Mouse (Mus musculus) lung, adult 2 months (tissue): ENCODE data around the gene Acaa1a. TPM values are rescaled to one million over a fixed set of nuclear protein-coding genes. Genes with fewer than 3 reads are reported as not detected.

Experiments used
- DNase-seq: peaks from one replicate; pipeline ENCODE4 v3.0.0; 2022
- H3K4me1 ChIP-seq: fragments of 200-500 bp; 2 replicates; pipeline ENCODE4 v1.6.1; 2011; ENCODE audit warnings: low read length; ENCODE audit not compliant: control insufficient read depth, insufficient read depth
- H3K4me3 ChIP-seq: fragments of 200-500 bp; replicated peaks from 2 replicates; pipeline ENCODE3; 2011; ENCODE audit warnings: low read depth, mild to moderate bottlenecking, control low read depth, low read length; ENCODE audit errors: extremely low read depth
- CTCF ChIP-seq: fragments of 200-500 bp; IDR thresholded peaks from 2 replicates; pipeline ENCODE4 v1.5.1; 2011; ENCODE audit warnings: mild to moderate bottlenecking, low read length, control low read depth; ENCODE audit not compliant: insufficient read depth
- POLR2A ChIP-seq: fragments of 200-500 bp; IDR thresholded peaks from 2 replicates; pipeline ENCODE4 v1.6.1; 2011; ENCODE audit warnings: low read depth, mild to moderate bottlenecking, control low read depth, low read length, borderline replicate concordance; ENCODE audit errors: extremely low read depth
- WGBS: fragments of 180-500 bp; shearing (Covaris S2); methylation state at CpG from one replicate; pipeline ENCODE4 v1.1.7; 2018; 5-methylcytosine and 5-hydroxymethylcytosine counted together
- polyA plus RNA-seq: library from polyadenylated mRNA; depleted of rRNA; stranded (reverse); fragments of >200 nt; gene quantifications from 2 replicates; pipeline ENCODE4 v1.2.3, GENCODE M21; 2012

Gene Acaa1a
- polyA plus RNA-seq, 1 experiment: 216 TPM

- Histone ChIP-seq H3K4me3 (no peak overlapping the region), H3K4me1 (peaks cover 12% of the 10 kb centered on the region)
- no peak for DNase-seq
- 77% methylated on average over 4 of the region's 4 CpGs for WGBS
- TF ChIP-seq POLR2A: no peak
- TF ChIP-seq CTCF: no peak
These were observed 3.9 kb upstream of the Acaa1a start for GRCm38 (mm10) chr9:119335571-119335970.

GRCm38 (mm10) chr9:119337842-119338241 lies 1.6 kb upstream of the Acaa1a start:
- 89% methylated on average over 14 of the region's 14 CpGs for WGBS
- no peak overlapping the region for H3K4me3 ChIP-seq

GRCm38 (mm10) chr9:119338350-119338749 lies 1.1 kb upstream of the Acaa1a start:
- 89% methylated on average over 3 of the region's 3 CpGs for WGBS
- DNase-seq: no peak
- no peak overlapping the region for H3K4me3 ChIP-seq
- TF ChIP-seq CTCF: no peak
- no peak for TF ChIP-seq POLR2A
- H3K4me1 ChIP-seq: peaks cover 15% of the 10 kb centered on the region

More at GRCm38 (mm10) chr9:119337842-119338241, 1.6 kb upstream of the Acaa1a start:
- DNase-seq: no peak
- TF ChIP-seq CTCF: no peak
- no peak for TF ChIP-seq POLR2A
- peaks cover 15% of the 10 kb centered on the region for H3K4me1 ChIP-seq

GRCm38 (mm10) chr9:119339106-119339505 lies 370 bp upstream of the Acaa1a start:
- H3K4me3 ChIP-seq: peak overlapping the region; percentile 91
- H3K4me1 ChIP-seq: peaks cover 12% of the 10 kb centered on the region
- TF ChIP-seq POLR2A (no peak), CTCF (no peak)
- 35% methylated on average over 7 of the region's 7 CpGs for WGBS
- DNase-seq: no peak

- no peak for TF ChIP-seq POLR2A
- no peak for TF ChIP-seq CTCF
- 2% methylated on average over 8 of the region's 8 CpGs for WGBS
- DNase-seq: no peak
- Histone ChIP-seq H3K4me1 (peaks cover 7% of the 10 kb centered on the region), H3K4me3 (peak overlapping the region; percentile 91)
These were observed 720 bp downstream of the Acaa1a start for GRCm38 (mm10) chr9:119340212-119340580.

GRCm38 (mm10) chr9:119340909-119341816 lies 1.7 kb downstream of the Acaa1a start, which contains the start of gene Myd88:
Gene Myd88 (minus strand): TSS chr9:119341411.
- DNase-seq: peak; percentile 92

GRCm38 (mm10) chr9:119342728-119343127 lies 3.3 kb downstream of the Acaa1a start:
- TF ChIP-seq POLR2A: no peak
- no peak for TF ChIP-seq CTCF
- 78% methylated on average over 7 of the region's 7 CpGs for WGBS
- peaks cover 7% of the 10 kb centered on the region for H3K4me1 ChIP-seq
- no peak overlapping the region for H3K4me3 ChIP-seq
- no peak for DNase-seq

More at GRCm38 (mm10) chr9:119340909-119341816, 1.7 kb downstream of the Acaa1a start, which contains the start of gene Myd88:
- whole genome bisulfite sequencing: under 1% methylated on average over 68 of the region's 68 CpGs
- TF ChIP-seq CTCF (no peak), POLR2A (peak; percentile 88; the same call in 1 of the 2 replicates)
- Histone ChIP-seq H3K4me3 (peak within 1 kb of the TSS; percentile 79), H3K4me1 (peaks cover 7% of the 10 kb centered on the region)

- Histone ChIP-seq H3K4me3 (no peak overlapping the region), H3K4me1 (peaks cover 3% of the 10 kb centered on the region)
- WGBS: 93% methylated on average over 8 of the region's 8 CpGs
- DNase-seq: no peak
- TF ChIP-seq POLR2A: no peak
- no peak for TF ChIP-seq CTCF
These were observed 6.9 kb downstream of the Acaa1a start for GRCm38 (mm10) chr9:119346376-119346775.

- 82% methylated on average over 3 of the region's 3 CpGs for WGBS
- no peak for TF ChIP-seq POLR2A
- TF ChIP-seq CTCF: no peak
- Histone ChIP-seq H3K4me1 (no peaks in the 10 kb centered on the region), H3K4me3 (no peak overlapping the region)
- no peak for DNase-seq
These were observed 11.1 kb downstream of the Acaa1a start for GRCm38 (mm10) chr9:119350531-119350930.

- DNase-seq: no peak
- no peak overlapping the region for H3K4me3 ChIP-seq
- TF ChIP-seq CTCF (no peak), POLR2A (no peak)
- 88% methylated on average over 10 of the region's 10 CpGs for WGBS
- no peaks in the 10 kb centered on the region for H3K4me1 ChIP-seq
These were observed 11.7 kb downstream of the Acaa1a start for GRCm38 (mm10) chr9:119350947-119351705.
